Mouse (Mus musculus) MEL (cell line): ENCODE measurements around the gene Rasal3. TPM values are rescaled to one million over a fixed set of nuclear protein-coding genes. Genes with fewer than 3 reads are reported as not detected.

Experiments
- DNase-seq: peaks from one replicate; pipeline ENCODE4 v3.0.0; 2011; ENCODE audit warnings: low read depth, low spot score
- H3K27ac ChIP-seq: 2 replicates; pipeline ENCODE4 v1.5.1; 2012; ENCODE audit warnings: low read depth, mild to moderate bottlenecking, control low read depth, low read length, moderate library complexity; ENCODE audit not compliant: control insufficient read depth
- H3K27me3 ChIP-seq, 2 experiments: fragments of 150-350 bp in 1 of 2; sonication (generic) in 1 of 2; 2 replicates each; pipeline ENCODE4 v1.6.1; 2012; ENCODE audit warnings: low read length in 2 of 2, mild to moderate bottlenecking in 2 of 2, improper control_type of control experiment in 1 of 2, moderate library complexity in 1 of 2; ENCODE audit not compliant: insufficient read depth in 2 of 2, control insufficient read depth in 1 of 2
- H3K36me3 ChIP-seq, 2 experiments: 2 replicates each; pipeline ENCODE4 v1.6.1; 2012 to 2014; ENCODE audit warnings: low read length in 2 of 2, improper control_type of control experiment in 1 of 2, inconsistent platforms in 1 of 2, mild to moderate bottlenecking in 1 of 2; ENCODE audit not compliant: insufficient read depth in 2 of 2, control insufficient read depth in 1 of 2
- H3K4me1 ChIP-seq, 2 experiments: fragments of 150-350 bp in 1 of 2; sonication (generic) in 1 of 2; 2 replicates each; pipeline ENCODE4 v1.6.1; 2012; ENCODE audit warnings: low read length in 2 of 2, improper control_type of control experiment in 1 of 2, mild to moderate bottlenecking in 1 of 2; ENCODE audit not compliant: insufficient read depth in 2 of 2, control insufficient read depth in 1 of 2
- H3K4me3 ChIP-seq, 2 experiments: fragments of 150-350 bp in 1 of 2; sonication (generic) in 1 of 2; 2 replicates each; pipeline ENCODE4 v1.5.1; 2012; ENCODE audit warnings: low read depth in 2 of 2, low read length in 2 of 2, mild to moderate bottlenecking in 2 of 2, moderate library complexity in 2 of 2, control low read depth in 1 of 2, improper control_type of control experiment in 1 of 2; ENCODE audit not compliant: control insufficient read depth in 1 of 2, insufficient read depth in 1 of 2
- H3K79me2 ChIP-seq: 2 replicates; pipeline ENCODE4 v1.6.1; 2012; ENCODE audit warnings: mild to moderate bottlenecking, low read length, moderate library complexity; ENCODE audit not compliant: control insufficient read depth, poor library complexity, insufficient read depth
- H3K9ac ChIP-seq: 2 replicates; pipeline ENCODE4 v1.6.1; 2012; ENCODE audit warnings: low read depth, mild to moderate bottlenecking, control low read depth, low read length, moderate library complexity; ENCODE audit not compliant: control insufficient read depth, poor library complexity, severe bottlenecking
- H3K9me3 ChIP-seq: fragments of 150-350 bp; sonication (generic); replicated peaks from 2 replicates; pipeline ENCODE4 v1.6.1; 2012; ENCODE audit warnings: mild to moderate bottlenecking, low read length, improper control_type of control experiment, moderate library complexity; ENCODE audit not compliant: insufficient read depth
- CTCF ChIP-seq, 3 experiments: IDR thresholded peaks in 2 of 3; conservative IDR thresholded peaks in 1 of 3; 2 replicates each; pipeline ENCODE4 v1.5.1; 2011 to 2012; ENCODE audit warnings: low read length in 3 of 3, low read depth in 2 of 3, mild to moderate bottlenecking in 2 of 3, improper control_type of control experiment in 1 of 3, inconsistent platforms in 1 of 3, mixed read lengths in 1 of 3, moderate library complexity in 1 of 3; ENCODE audit not compliant: control insufficient read depth in 1 of 3, insufficient read depth in 1 of 3, poor library complexity in 1 of 3, severe bottlenecking in 1 of 3
- E2F4 ChIP-seq: IDR thresholded peaks from 2 replicates; pipeline ENCODE4 v1.6.1; 2011; ENCODE audit warnings: low read depth, low read length, improper control_type of control experiment, borderline replicate concordance
- ELF1 ChIP-seq: IDR thresholded peaks from 2 replicates; pipeline ENCODE4 v1.6.1; 2014; ENCODE audit warnings: low read depth, mild to moderate bottlenecking, inconsistent platforms, low read length, improper control_type of control experiment, moderate library complexity
- ETS1 ChIP-seq: IDR thresholded peaks from 2 replicates; pipeline ENCODE4 v1.6.1; 2012; ENCODE audit warnings: low read depth, mild to moderate bottlenecking, inconsistent platforms, low read length, improper control_type of control experiment, moderate library complexity
- GATA1 ChIP-seq: IDR thresholded peaks from 2 replicates; pipeline ENCODE4 v1.6.1; 2011; ENCODE audit warnings: low read depth, low read length, improper control_type of control experiment
- HCFC1 ChIP-seq: IDR thresholded peaks from 2 replicates; pipeline ENCODE4 v1.6.1; 2012; ENCODE audit warnings: low read depth, mild to moderate bottlenecking, inconsistent platforms, low read length, improper control_type of control experiment, moderate library complexity
- MAFK ChIP-seq: IDR thresholded peaks from 2 replicates; pipeline ENCODE4 v1.6.1; 2011; ENCODE audit warnings: low read depth, mild to moderate bottlenecking, low read length, improper control_type of control experiment, borderline replicate concordance
- MAX ChIP-seq: IDR thresholded peaks from 2 replicates; pipeline ENCODE4 v1.6.1; 2011; ENCODE audit warnings: low read length, improper control_type of control experiment
- MAZ ChIP-seq: IDR thresholded peaks from 2 replicates; pipeline ENCODE4 v1.6.1; 2012; ENCODE audit warnings: low read depth, mild to moderate bottlenecking, inconsistent platforms, low read length, improper control_type of control experiment
- MXI1 ChIP-seq: IDR thresholded peaks from 2 replicates; pipeline ENCODE4 v1.6.1; 2011; ENCODE audit warnings: mild to moderate bottlenecking, low read depth, low read length, improper control_type of control experiment
- MYC ChIP-seq: IDR thresholded peaks from 2 replicates; pipeline ENCODE4 v1.6.1; 2011; ENCODE audit warnings: low read depth, mild to moderate bottlenecking, low read length, improper control_type of control experiment, moderate library complexity
- NELFE ChIP-seq: IDR thresholded peaks from 2 replicates; pipeline ENCODE4 v1.6.1; 2011; ENCODE audit warnings: low read depth, low read length, improper control_type of control experiment
- POLR2AphosphoS2 ChIP-seq: IDR thresholded peaks from 2 replicates; pipeline ENCODE4 v1.6.1; 2011; ENCODE audit warnings: low read length, improper control_type of control experiment
- POLR2AphosphoS5 ChIP-seq: IDR thresholded peaks from 2 replicates; pipeline ENCODE4 v1.6.1; 2012; ENCODE audit warnings: low read depth, borderline replicate concordance, mild to moderate bottlenecking, inconsistent platforms, low read length, moderate library complexity, mixed read lengths
- RAD21 ChIP-seq: IDR thresholded peaks from 2 replicates; pipeline ENCODE4 v1.6.1; 2011; ENCODE audit warnings: mild to moderate bottlenecking, low read depth, low read length, improper control_type of control experiment
- TBP ChIP-seq: IDR thresholded peaks from 2 replicates; pipeline ENCODE4 v1.8.0; 2011; ENCODE audit warnings: low read depth, low read length, improper control_type of control experiment
- TCF12 ChIP-seq: IDR thresholded peaks from 2 replicates; pipeline ENCODE4 v1.6.1; 2014; ENCODE audit warnings: low read depth, mild to moderate bottlenecking, inconsistent platforms, low read length, improper control_type of control experiment, moderate library complexity
- USF1 ChIP-seq: IDR thresholded peaks from 2 replicates; pipeline ENCODE4 v1.6.1; 2014; ENCODE audit warnings: low read depth, mild to moderate bottlenecking, inconsistent platforms, low read length, improper control_type of control experiment, moderate library complexity
- ZKSCAN1 ChIP-seq: IDR thresholded peaks from 2 replicates; pipeline ENCODE4 v1.6.1; 2012; ENCODE audit warnings: low read depth, mild to moderate bottlenecking, inconsistent platforms, low read length, improper control_type of control experiment, moderate library complexity
- ZMIZ1 ChIP-seq: IDR thresholded peaks from 2 replicates; pipeline ENCODE4 v1.6.1; 2012; ENCODE audit warnings: low read depth, mild to moderate bottlenecking, inconsistent platforms, low read length, improper control_type of control experiment, moderate library complexity
- ZNF384 ChIP-seq: IDR thresholded peaks from 2 replicates; pipeline ENCODE4 v1.6.1; 2012; ENCODE audit warnings: low read depth, mild to moderate bottlenecking, inconsistent platforms, low read length, improper control_type of control experiment
- polyA plus RNA-seq, 2 experiments: library from polyadenylated mRNA; stranded (reverse) in 1 of 2; unstranded in 1 of 2; fragments of >175 nt in 1 of 2; fragments of >200 nt in 1 of 2; gene quantifications; 2 replicates each; pipeline versions ENCODE4 v1.2.1 to v1.2.4; 2012; ENCODE audit warnings: low replicate concordance in 2 of 2, low read depth in 1 of 2; ENCODE audit not compliant: insufficient read length in 2 of 2, insufficient read depth in 1 of 2, missing spikeins in 1 of 2
- total RNA-seq: library from RNA; depleted of rRNA; stranded (reverse); fragments of 300-350 nt; gene quantifications from 2 replicates; pipeline ENCODE4 v1.2.3, GENCODE M21; 2012

Rasal3 gene
- total and polyA plus RNA-seq, 3 experiments = 0.04 TPM; not detected in 1

DNA sequence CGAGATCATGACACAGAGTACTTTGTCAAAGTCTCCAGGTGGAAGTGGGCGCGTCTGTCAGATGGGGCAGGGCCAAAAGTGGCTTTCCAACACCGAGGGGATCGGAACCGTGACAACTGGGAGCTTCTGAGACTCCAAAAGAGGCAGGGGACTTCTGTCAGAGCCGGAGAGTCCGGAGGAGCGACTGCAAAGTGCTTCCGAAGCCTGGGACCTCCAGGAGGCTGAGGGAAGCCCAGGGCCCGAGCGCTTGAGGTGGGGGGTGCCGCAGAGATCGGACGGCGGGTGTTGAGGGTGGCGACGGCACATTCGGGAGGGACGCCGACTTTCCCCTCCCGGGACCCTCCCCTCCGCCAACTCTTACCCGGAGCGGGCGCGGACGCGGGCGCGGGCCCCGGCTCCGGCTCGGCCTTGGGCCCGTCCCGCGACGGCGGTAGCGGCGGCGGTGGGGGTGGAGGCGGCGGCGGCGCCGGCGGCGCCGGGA, 39.5 kb downstream of the Rasal3 start:
- Histone ChIP-seq H3K9ac (peak overlapping the region; percentile 95), H3K27ac (peak overlapping the region; percentile 46)
- peak; percentile 52 for DNase-seq
- no peak for TF ChIP-seq POLR2AphosphoS2
- TF ChIP-seq GATA1 = no peak
- no peak for TF ChIP-seq MXI1
- no peak for TF ChIP-seq HCFC1
- no peak for TF ChIP-seq RAD21
- TF ChIP-seq ELF1 = no peak
- no peak for TF ChIP-seq ZMIZ1
- TF ChIP-seq ETS1 = no peak
- no peak for TF ChIP-seq POLR2AphosphoS5
- TF ChIP-seq TBP = no peak
- TF ChIP-seq TCF12 = no peak
- TF ChIP-seq, all 39 proteins: peak for 0
- Histone ChIP-seq H3K27me3 (no peaks in the 10 kb centered on the region), H3K36me3 (peaks cover 3 to 19% of the 10 kb centered on the region in 2 experiments; a peak in 3 of 4 replicates), H3K9me3 (no peaks in the 10 kb centered on the region), H3K4me1 (peaks cover 5 to 26% of the 10 kb centered on the region in 2 experiments), H3K4me3 (peak overlapping the region; percentile 94 to 97), H3K79me2 (peaks cover 19% of the 10 kb centered on the region)

DNA sequence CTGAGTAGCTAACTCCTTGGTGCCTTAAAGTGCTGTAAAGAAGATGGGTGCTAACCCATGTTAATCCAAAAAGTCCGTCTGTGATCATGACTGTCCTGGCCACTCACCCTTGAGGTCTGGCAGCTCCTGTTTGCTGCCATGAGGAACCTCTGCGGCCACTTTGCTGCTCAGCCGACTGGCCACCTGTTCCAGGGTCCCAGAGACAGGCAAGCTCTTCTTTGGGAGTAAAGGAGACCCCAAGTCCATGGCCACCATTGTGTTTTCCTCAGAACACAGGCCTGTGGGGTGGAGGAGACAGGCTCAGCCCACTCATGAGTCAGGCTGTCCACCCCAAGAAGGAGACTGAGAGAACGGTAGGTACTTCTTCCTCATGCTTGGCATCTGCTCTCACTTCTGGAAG, 40.7 kb downstream of the Rasal3 start:
- Histone ChIP-seq H3K79me2 (peaks cover 19% of the 10 kb centered on the region), H3K9ac (no peak overlapping the region), H3K9me3 (no peaks in the 10 kb centered on the region), H3K27ac (no peak overlapping the region), H3K4me3 (no peak overlapping the region), H3K27me3 (no peaks in the 10 kb centered on the region), H3K4me1 (peaks cover 5 to 26% of the 10 kb centered on the region in 2 experiments), H3K36me3 (peaks cover 6 to 19% of the 10 kb centered on the region in 2 experiments)
- no peak for DNase-seq
- TF ChIP-seq POLR2AphosphoS5 = no peak
- TF ChIP-seq NELFE = no peak
- no peak for TF ChIP-seq E2F4
- no peak for TF ChIP-seq CTCF (IDR thresholded peaks at IDR 0.05 in 2 of 3, conservative IDR thresholded peaks at IDR 0.05 in 1 of 3; ENCODE audit: control insufficient read depth in 1 of 3, insufficient read depth in 1 of 3, low read depth in 2 of 3, low read length in 3 of 3, poor library complexity in 1 of 3, severe bottlenecking in 1 of 3)
- no peak for TF ChIP-seq ETS1
- TF ChIP-seq, all 39 proteins: peak for 0

DNA sequence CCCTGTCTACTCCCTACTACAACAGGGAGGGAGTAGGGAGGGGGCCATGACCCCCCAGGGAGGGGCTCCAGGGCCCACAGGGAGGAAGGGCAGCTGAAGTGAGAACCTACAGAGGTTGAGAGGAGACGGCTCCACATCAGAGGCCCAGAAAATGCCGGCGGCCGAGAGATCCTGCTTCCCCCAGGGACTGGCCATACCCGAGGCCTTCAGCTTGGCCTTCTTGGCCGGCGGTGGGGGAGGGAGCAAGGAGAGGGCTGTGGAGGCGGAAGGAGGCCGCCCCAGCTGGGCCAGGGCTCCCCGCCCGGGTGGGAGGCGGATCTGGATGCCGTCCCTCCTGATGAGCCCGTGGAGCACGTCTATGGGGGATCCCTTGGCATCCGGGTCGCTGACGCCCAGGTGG, 43.5 kb downstream of the Rasal3 start:
- Histone ChIP-seq H3K9me3 (no peaks in the 10 kb centered on the region), H3K79me2 (peaks cover 19% of the 10 kb centered on the region), H3K27me3 (no peaks in the 10 kb centered on the region), H3K36me3 (peaks cover 6 to 11% of the 10 kb centered on the region in 2 experiments), H3K4me1 (peaks cover 0 to 17% of the 10 kb centered on the region in 2 experiments; a peak in 3 of 4 replicates), H3K4me3 (no peak overlapping the region), H3K27ac (no peak overlapping the region), H3K9ac (no peak overlapping the region)
- no peak for DNase-seq
- TF ChIP-seq ELF1 (no peak), ZKSCAN1 (no peak), MAX (no peak), USF1 (no peak), MAZ (no peak), MYC (no peak), ZNF384 (no peak), ZMIZ1 (no peak), ETS1 (no peak), MAFK (no peak)
